Mouse (Mus musculus): ENCODE data around the gene Blnk. TPM values are rescaled to one million over a fixed set of nuclear protein-coding genes. Genes with fewer than 3 reads are reported as not detected.

Gene Blnk
- polyA plus RNA-seq (2014; fragmentation: Nextera tagmentation; extraction: Ambion mirVana) = 0.66 and 0.70 TPM in 2 replicates

- no peaks in the 10 kb centered on the region for H3K4me1 ChIP-seq (ENCODE audit: control insufficient read depth, insufficient read depth, low read length)
- H3K9ac ChIP-seq (replicated peaks; ENCODE audit: low read length) = no peak within 1 kb of the TSS
- no peak for DNase-seq
- H3K4me3 ChIP-seq (replicated peaks; ENCODE audit: low read depth, low read length) = no peak within 1 kb of the TSS
- H3K36me3 ChIP-seq (ENCODE audit: control insufficient read depth, insufficient read depth, low read length) = no peaks in the 10 kb centered on the region
- H3K27ac ChIP-seq (replicated peaks; ENCODE audit: low read depth, low read length) = no peak within 1 kb of the TSS
- ATAC-seq (ENCODE audit: low FRiP score, low TSS enrichment) = no peak
- no peaks in the 10 kb centered on the region for H3K27me3 ChIP-seq (ENCODE audit: control insufficient read depth, insufficient read depth, low read length)
- 56% methylated on average over 8 of the region's 8 CpGs for WGBS
- H3K9me3 ChIP-seq (ENCODE audit: control insufficient read depth, low read length) = no peaks in the 10 kb centered on the region
- no peak within 1 kb of the TSS for H3K4me2 ChIP-seq (ENCODE audit: low read length)
Measured at GRCm38 (mm10) chr19:40994057-40994585, at the start of gene Blnk. Gene Blnk (minus strand): TSS chr19:40994535.

GRCm38 (mm10) chr19:41039110-41039509 is 44.8 kb upstream of the Blnk start:
- H3K9me3 ChIP-seq (ENCODE audit: control insufficient read depth, low read length) = no peaks in the 10 kb centered on the region
- DNase-seq = no peak
- H3K27ac ChIP-seq (replicated peaks; ENCODE audit: low read depth, low read length) = no peak overlapping the region
- H3K9ac ChIP-seq (replicated peaks; ENCODE audit: low read length) = no peak overlapping the region
- 88% methylated on average over 7 of the region's 7 CpGs for WGBS
- H3K4me2 ChIP-seq (ENCODE audit: low read length) = no peak overlapping the region
- no peaks in the 10 kb centered on the region for H3K4me1 ChIP-seq (ENCODE audit: control insufficient read depth, insufficient read depth, low read length)
- H3K36me3 ChIP-seq (ENCODE audit: control insufficient read depth, insufficient read depth, low read length) = no peaks in the 10 kb centered on the region
- no peak overlapping the region for H3K4me3 ChIP-seq (replicated peaks; ENCODE audit: low read depth, low read length)
- ATAC-seq (ENCODE audit: low FRiP score, low TSS enrichment) = no peak
- no peaks in the 10 kb centered on the region for H3K27me3 ChIP-seq (ENCODE audit: control insufficient read depth, insufficient read depth, low read length)

GRCm38 (mm10) chr19:41035809-41036551 is 41.6 kb upstream of the Blnk start:
- no peak overlapping the region for H3K4me2 ChIP-seq (ENCODE audit: low read length)
- H3K36me3 ChIP-seq (ENCODE audit: control insufficient read depth, insufficient read depth, low read length) = no peaks in the 10 kb centered on the region
- no peak overlapping the region for H3K4me3 ChIP-seq (replicated peaks; ENCODE audit: low read depth, low read length)
- ATAC-seq (ENCODE audit: low FRiP score, low TSS enrichment) (no peak), DNase-seq (no peak)
- no peaks in the 10 kb centered on the region for H3K27me3 ChIP-seq (ENCODE audit: control insufficient read depth, insufficient read depth, low read length)
- H3K9me3 ChIP-seq (ENCODE audit: control insufficient read depth, low read length) = no peaks in the 10 kb centered on the region
- H3K27ac ChIP-seq (replicated peaks; ENCODE audit: low read depth, low read length) = no peak overlapping the region
- no peak overlapping the region for H3K9ac ChIP-seq (replicated peaks; ENCODE audit: low read length)
- H3K4me1 ChIP-seq (ENCODE audit: control insufficient read depth, insufficient read depth, low read length) = no peaks in the 10 kb centered on the region
- WGBS = 92% methylated on average over 4 of the region's 4 CpGs

- no peaks in the 10 kb centered on the region for H3K9me3 ChIP-seq (ENCODE audit: control insufficient read depth, low read length)
- 91% methylated on average over 6 of the region's 6 CpGs for WGBS
- H3K4me2 ChIP-seq (ENCODE audit: low read length) = no peak overlapping the region
- no peaks in the 10 kb centered on the region for H3K4me1 ChIP-seq (ENCODE audit: control insufficient read depth, insufficient read depth, low read length)
- no peak overlapping the region for H3K4me3 ChIP-seq (replicated peaks; ENCODE audit: low read depth, low read length)
- no peaks in the 10 kb centered on the region for H3K36me3 ChIP-seq (ENCODE audit: control insufficient read depth, insufficient read depth, low read length)
- ATAC-seq (ENCODE audit: low FRiP score, low TSS enrichment) = no peak
- H3K27me3 ChIP-seq (ENCODE audit: control insufficient read depth, insufficient read depth, low read length) = no peaks in the 10 kb centered on the region
- H3K27ac ChIP-seq (replicated peaks; ENCODE audit: low read depth, low read length) = no peak overlapping the region
- H3K9ac ChIP-seq (replicated peaks; ENCODE audit: low read length) = no peak overlapping the region
- DNase-seq = no peak
Measured at GRCm38 (mm10) chr19:41031869-41032268, 37.5 kb upstream of the Blnk start.

- H3K27me3 ChIP-seq (ENCODE audit: control insufficient read depth, insufficient read depth, low read length) = no peaks in the 10 kb centered on the region
- no peak overlapping the region for H3K27ac ChIP-seq (replicated peaks; ENCODE audit: low read depth, low read length)
- H3K4me2 ChIP-seq (ENCODE audit: low read length) = no peak overlapping the region
- no peak overlapping the region for H3K4me3 ChIP-seq (replicated peaks; ENCODE audit: low read depth, low read length)
- no peaks in the 10 kb centered on the region for H3K4me1 ChIP-seq (ENCODE audit: control insufficient read depth, insufficient read depth, low read length)
- no peak overlapping the region for H3K9ac ChIP-seq (replicated peaks; ENCODE audit: low read length)
- DNase-seq = no peak
- no peak for ATAC-seq (ENCODE audit: low FRiP score, low TSS enrichment)
- 87% methylated on average over 11 of the region's 11 CpGs for WGBS
- H3K9me3 ChIP-seq (ENCODE audit: control insufficient read depth, low read length) = no peaks in the 10 kb centered on the region
- no peaks in the 10 kb centered on the region for H3K36me3 ChIP-seq (ENCODE audit: control insufficient read depth, insufficient read depth, low read length)
Measured at GRCm38 (mm10) chr19:41031009-41031408, 36.7 kb upstream of the Blnk start.

GRCm38 (mm10) chr19:41030161-41030560 is 35.8 kb upstream of the Blnk start:
- DNase-seq (no peak), ATAC-seq (ENCODE audit: low FRiP score, low TSS enrichment) (no peak)
- H3K27ac ChIP-seq (replicated peaks; ENCODE audit: low read depth, low read length) = no peak overlapping the region
- no peaks in the 10 kb centered on the region for H3K4me1 ChIP-seq (ENCODE audit: control insufficient read depth, insufficient read depth, low read length)
- no peak overlapping the region for H3K9ac ChIP-seq (replicated peaks; ENCODE audit: low read length)
- H3K9me3 ChIP-seq (ENCODE audit: control insufficient read depth, low read length) = no peaks in the 10 kb centered on the region
- H3K36me3 ChIP-seq (ENCODE audit: control insufficient read depth, insufficient read depth, low read length) = no peaks in the 10 kb centered on the region
- WGBS = 52% methylated on average over 6 of the region's 6 CpGs
- H3K4me2 ChIP-seq (ENCODE audit: low read length) = no peak overlapping the region
- no peak overlapping the region for H3K4me3 ChIP-seq (replicated peaks; ENCODE audit: low read depth, low read length)
- H3K27me3 ChIP-seq (ENCODE audit: control insufficient read depth, insufficient read depth, low read length) = no peaks in the 10 kb centered on the region

GRCm38 (mm10) chr19:41029219-41029618 is 34.9 kb upstream of the Blnk start, which contains the start of gene Dntt:
Gene Dntt (plus strand): TSS chr19:41029275.
- Histone ChIP-seq H3K36me3 (ENCODE audit: control insufficient read depth, insufficient read depth, low read length) (no peaks in the 10 kb centered on the region), H3K4me2 (ENCODE audit: low read length) (no peak within 1 kb of the TSS), H3K27me3 (ENCODE audit: control insufficient read depth, insufficient read depth, low read length) (no peaks in the 10 kb centered on the region), H3K4me3 (replicated peaks; ENCODE audit: low read depth, low read length) (no peak within 1 kb of the TSS), H3K9ac (replicated peaks; ENCODE audit: low read length) (no peak within 1 kb of the TSS), H3K9me3 (ENCODE audit: control insufficient read depth, low read length) (no peaks in the 10 kb centered on the region), H3K27ac (replicated peaks; ENCODE audit: low read depth, low read length) (no peak within 1 kb of the TSS), H3K4me1 (ENCODE audit: control insufficient read depth, insufficient read depth, low read length) (no peaks in the 10 kb centered on the region)
- WGBS = 89% methylated on average over 6 of the region's 6 CpGs
- DNase-seq (no peak), ATAC-seq (ENCODE audit: low FRiP score, low TSS enrichment) (no peak)

GRCm38 (mm10) chr19:41027601-41028000 is 33.3 kb upstream of the Blnk start:
- DNase-seq (no peak), ATAC-seq (ENCODE audit: low FRiP score, low TSS enrichment) (no peak)
- H3K27ac ChIP-seq (replicated peaks; ENCODE audit: low read depth, low read length) = no peak overlapping the region
- H3K36me3 ChIP-seq (ENCODE audit: control insufficient read depth, insufficient read depth, low read length) = no peaks in the 10 kb centered on the region
- H3K9ac ChIP-seq (replicated peaks; ENCODE audit: low read length) = no peak overlapping the region
- H3K27me3 ChIP-seq (ENCODE audit: control insufficient read depth, insufficient read depth, low read length) = no peaks in the 10 kb centered on the region
- H3K9me3 ChIP-seq (ENCODE audit: control insufficient read depth, low read length) = no peaks in the 10 kb centered on the region
- H3K4me2 ChIP-seq (ENCODE audit: low read length) = no peak overlapping the region
- WGBS = 95% methylated on average over 9 of the region's 9 CpGs
- H3K4me3 ChIP-seq (replicated peaks; ENCODE audit: low read depth, low read length) = no peak overlapping the region
- no peaks in the 10 kb centered on the region for H3K4me1 ChIP-seq (ENCODE audit: control insufficient read depth, insufficient read depth, low read length)

- no peaks in the 10 kb centered on the region for H3K36me3 ChIP-seq (ENCODE audit: control insufficient read depth, insufficient read depth, low read length)
- no peak overlapping the region for H3K4me3 ChIP-seq (replicated peaks; ENCODE audit: low read depth, low read length)
- no peak for DNase-seq
- ATAC-seq (ENCODE audit: low FRiP score, low TSS enrichment) = no peak
- 90% methylated on average over 5 of the region's 5 CpGs for WGBS
- no peak overlapping the region for H3K9ac ChIP-seq (replicated peaks; ENCODE audit: low read length)
- no peaks in the 10 kb centered on the region for H3K27me3 ChIP-seq (ENCODE audit: control insufficient read depth, insufficient read depth, low read length)
- no peak overlapping the region for H3K27ac ChIP-seq (replicated peaks; ENCODE audit: low read depth, low read length)
- no peak overlapping the region for H3K4me2 ChIP-seq (ENCODE audit: low read length)
- H3K9me3 ChIP-seq (ENCODE audit: control insufficient read depth, low read length) = no peaks in the 10 kb centered on the region
- no peaks in the 10 kb centered on the region for H3K4me1 ChIP-seq (ENCODE audit: control insufficient read depth, insufficient read depth, low read length)
Measured at GRCm38 (mm10) chr19:41027024-41027423, 32.7 kb upstream of the Blnk start.
